Mouse (Mus musculus): ENCODE measurements around the gene L3mbtl4. TPM values are rescaled to one million over a fixed set of nuclear protein-coding genes. Genes with fewer than 3 reads are reported as not detected.

Gene L3mbtl4
- total and polyA plus RNA-seq, 3 experiments: not detected

DNA sequence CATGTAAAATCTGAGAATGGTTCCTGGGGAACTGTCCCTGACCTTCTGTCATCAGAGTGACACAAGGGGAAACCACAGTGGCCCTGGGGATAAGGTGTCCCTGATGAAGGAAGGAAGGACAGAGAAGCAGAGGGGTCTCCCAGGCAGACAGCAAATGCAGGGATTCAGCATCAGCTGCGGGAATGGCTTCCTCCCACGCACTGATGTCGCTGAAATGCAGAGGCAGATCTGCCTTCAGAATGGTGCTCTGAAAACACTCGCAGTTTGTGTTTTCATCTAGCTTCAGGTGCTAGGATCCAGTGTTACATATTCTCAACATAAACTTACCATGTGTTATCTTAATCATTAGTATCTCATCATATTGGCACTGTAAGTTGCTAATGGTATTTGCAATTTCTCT is 351.7 kb downstream of the L3mbtl4 start:
- no peak for DNase-seq (ENCODE audit: extremely low read depth)
- Histone ChIP-seq H3K4me3 (replicated peaks in 1 of 3; ENCODE audit: low read depth in 2 of 3, low read length in 2 of 3, poor library complexity in 1 of 3) (no peak overlapping the region), H3K4me2 (ENCODE audit: insufficient read depth, low read depth, poor library complexity, severe bottlenecking) (no peak overlapping the region), H3K27me3 (replicated peaks) (no peaks in the 10 kb centered on the region), H3K4me1 (ENCODE audit: control insufficient read depth in 1 of 2, insufficient read depth in 2 of 2) (no peaks in the 10 kb centered on the region), H3K27ac (ENCODE audit: insufficient read depth, low read depth) (no peak overlapping the region), H3K9me3 (replicated peaks; ENCODE audit: low read length) (peaks cover 68% of the 10 kb centered on the region), H3K79me2 (replicated peaks; ENCODE audit: control insufficient read depth, extremely low read depth, insufficient read depth, poor library complexity, severe bottlenecking) (no peaks in the 10 kb centered on the region), H3K36me3 (replicated peaks in 1 of 2; ENCODE audit: control insufficient read depth in 1 of 2, insufficient read depth in 1 of 2, low read length in 1 of 2) (no peaks in the 10 kb centered on the region), H3K9ac (ENCODE audit: insufficient read depth, low read depth) (no peak overlapping the region)
- dilution Hi-C loops (cut with MboI; ENCODE audit: extremely low pct_ligation_motif_present, extremely low pct_unique_long_range_greater_than_20kb, low sequenced_read_pairs) (no loop called here), in situ Hi-C loops (cut with MboI; ENCODE audit: low pct_ligation_motif_present, low pct_unique_long_range_greater_than_20kb, low sequenced_read_pairs) (no loop called here)
- TF ChIP-seq JUND (conservative IDR thresholded peaks at IDR 0.05; ENCODE audit: low read depth, low read length) (no peak), GABPA (IDR thresholded peaks at IDR 0.05; ENCODE audit: insufficient replicate concordance, low read depth, low read length) (no peak), ETS1 (conservative IDR thresholded peaks at IDR 0.05; ENCODE audit: low read depth, low read length) (no peak), CHD1 (IDR thresholded peaks at IDR 0.05; ENCODE audit: low read depth, low read length) (no peak), RAD21 (IDR thresholded peaks at IDR 0.05; ENCODE audit: low read depth, low read length) (no peak), MAFK (IDR thresholded peaks at IDR 0.05; ENCODE audit: insufficient replicate concordance, low read length) (no peak)

DNA sequence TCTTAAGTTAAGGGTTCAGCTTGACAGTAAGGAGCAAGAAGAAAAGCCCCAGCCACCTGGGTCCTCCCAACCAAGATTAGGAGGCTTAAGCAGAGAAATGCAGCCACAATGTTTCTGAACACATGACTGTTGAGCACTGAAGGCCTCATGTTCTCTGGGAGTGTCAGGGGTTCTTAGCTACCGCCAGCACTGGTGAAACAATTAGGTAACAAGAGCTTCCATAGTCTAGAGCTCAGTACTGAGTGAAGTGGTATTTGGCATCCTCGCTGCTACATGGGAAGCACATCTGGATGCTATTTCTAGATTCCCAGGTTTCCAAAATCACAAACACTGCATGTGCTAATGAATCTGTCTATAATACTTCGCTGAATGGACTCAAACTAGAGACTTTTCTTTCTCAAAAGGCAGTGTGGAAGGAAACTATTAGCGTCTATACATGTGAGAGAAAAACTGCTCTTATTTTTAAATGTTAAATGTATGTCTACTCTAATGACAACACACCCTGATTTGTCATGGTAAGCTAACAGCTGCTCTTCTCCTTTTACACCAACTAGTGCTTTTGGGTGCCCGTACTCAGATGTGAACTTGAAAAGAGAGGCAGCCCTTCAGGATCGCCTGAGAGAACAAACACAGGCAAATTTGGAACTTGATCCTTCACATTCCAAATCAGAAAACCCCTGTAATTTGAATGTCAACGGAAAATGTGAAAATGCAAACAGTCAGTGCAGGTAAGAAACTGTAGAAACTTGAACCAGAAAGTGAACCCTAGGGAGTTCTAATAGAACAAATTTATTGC is 356.2 kb downstream of the L3mbtl4 start:
- dilution Hi-C loops (cut with MboI; ENCODE audit: extremely low pct_ligation_motif_present, extremely low pct_unique_long_range_greater_than_20kb, low sequenced_read_pairs) (no loop called here), in situ Hi-C loops (cut with MboI; ENCODE audit: low pct_ligation_motif_present, low pct_unique_long_range_greater_than_20kb, low sequenced_read_pairs) (no loop called here)
- TF ChIP-seq ETS1 (conservative IDR thresholded peaks at IDR 0.05; ENCODE audit: low read depth, low read length) (no peak), BHLHE40 (IDR thresholded peaks at IDR 0.05; ENCODE audit: low read depth, low read length) (no peak), EP300 (IDR thresholded peaks at IDR 0.05; ENCODE audit: low read length) (no peak), USF2 (conservative IDR thresholded peaks at IDR 0.05; ENCODE audit: low read depth, low read length) (no peak), ELF1 (IDR thresholded peaks at IDR 0.05; ENCODE audit: low read depth, low read length) (no peak), SMC3 (IDR thresholded peaks at IDR 0.05; ENCODE audit: low read depth, low read length) (no peak), MXI1 (IDR thresholded peaks at IDR 0.05; ENCODE audit: low read depth, low read length) (no peak), CTCF (conservative IDR thresholded peaks at IDR 0.05 in 1 of 2, IDR thresholded peaks at IDR 0.05 in 1 of 2; ENCODE audit: low read depth in 2 of 2, low read length in 2 of 2) (no peak), JUND (conservative IDR thresholded peaks at IDR 0.05; ENCODE audit: low read depth, low read length) (no peak), UBTF (IDR thresholded peaks at IDR 0.05; ENCODE audit: low read depth, low read length) (no peak), TCF12 (IDR thresholded peaks at IDR 0.05; ENCODE audit: low read depth, low read length) (no peak), MEF2A (IDR thresholded peaks at IDR 0.05; ENCODE audit: borderline replicate concordance, low read depth, low read length) (no peak), CHD2 (IDR thresholded peaks at IDR 0.05; ENCODE audit: low read length) (no peak), POLR2A (IDR thresholded peaks at IDR 0.05; ENCODE audit: low read depth, low read length) (no peak)

More for the DNA sequence above, 356.2 kb downstream of the L3mbtl4 start:
- Histone ChIP-seq H3K9ac (ENCODE audit: insufficient read depth, low read depth) (no peak overlapping the region), H3K36me3 (replicated peaks in 1 of 2; ENCODE audit: control insufficient read depth in 1 of 2, insufficient read depth in 1 of 2, low read length in 1 of 2) (no peaks in the 10 kb centered on the region), H3K27ac (ENCODE audit: insufficient read depth, low read depth) (no peak overlapping the region), H3K9me3 (replicated peaks; ENCODE audit: low read length) (peaks cover 64% of the 10 kb centered on the region), H3K4me3 (replicated peaks in 1 of 3; ENCODE audit: low read depth in 2 of 3, low read length in 2 of 3, poor library complexity in 1 of 3) (no peak overlapping the region), H3K79me2 (replicated peaks; ENCODE audit: control insufficient read depth, extremely low read depth, insufficient read depth, poor library complexity, severe bottlenecking) (no peaks in the 10 kb centered on the region), H3K4me1 (ENCODE audit: control insufficient read depth in 1 of 2, insufficient read depth in 2 of 2) (no peaks in the 10 kb centered on the region), H3K4me2 (ENCODE audit: insufficient read depth, low read depth, poor library complexity, severe bottlenecking) (no peak overlapping the region), H3K27me3 (replicated peaks) (no peaks in the 10 kb centered on the region)
- DNase-seq (ENCODE audit: extremely low read depth): no peak
